Mouse (Mus musculus) 416B (cell line): ENCODE measurements around the gene Ptprj.

Experiments used
- DNase-seq: peaks from one replicate; pipeline ENCODE4 v3.0.0; 2011; ENCODE audit warnings: low read depth

Gene Ptprj

GRCm38 (mm10) chr2:90580236-90581005 lies at the start of gene Ptprj:
Gene Ptprj, minus strand, starts transcription at chr2:90580647.
- DNase-seq = no peak

GRCm38 (mm10) chr2:90629552-90629951 lies 49.1 kb upstream of the Ptprj start:
- no peak for DNase-seq

GRCm38 (mm10) chr2:90628261-90628660 lies 47.8 kb upstream of the Ptprj start:
- DNase-seq = peak; percentile 53

GRCm38 (mm10) chr2:90624920-90625319 lies 44.5 kb upstream of the Ptprj start:
- DNase-seq = peak; percentile 92

- DNase-seq = peak; percentile 68
Measured at GRCm38 (mm10) chr2:90624339-90624738, 43.9 kb upstream of the Ptprj start.

GRCm38 (mm10) chr2:90620815-90621214 lies 40.4 kb upstream of the Ptprj start:
- DNase-seq = no peak

- no peak for DNase-seq
Measured at GRCm38 (mm10) chr2:90619648-90620047, 39.2 kb upstream of the Ptprj start.

- no peak for DNase-seq
Measured at GRCm38 (mm10) chr2:90614651-90615171, 34.3 kb upstream of the Ptprj start.

- DNase-seq = no peak
Measured at GRCm38 (mm10) chr2:90613591-90613990, 33.1 kb upstream of the Ptprj start.

- DNase-seq = peak; percentile 30
Measured at GRCm38 (mm10) chr2:90613006-90613405, 32.6 kb upstream of the Ptprj start.

- peak; percentile 92 for DNase-seq
Measured at GRCm38 (mm10) chr2:90611959-90612571, 31.6 kb upstream of the Ptprj start.

GRCm38 (mm10) chr2:90601056-90601455 lies 20.6 kb upstream of the Ptprj start:
- no peak for DNase-seq

- DNase-seq = no peak
Measured at GRCm38 (mm10) chr2:90588141-90588540, 7.7 kb upstream of the Ptprj start.

- DNase-seq = no peak
Measured at GRCm38 (mm10) chr2:90584506-90584905, 4.1 kb upstream of the Ptprj start.

- peak; percentile 91 for DNase-seq
Measured at GRCm38 (mm10) chr2:90583628-90584131, 3.2 kb upstream of the Ptprj start.

- no peak for DNase-seq
Measured at GRCm38 (mm10) chr2:90582814-90583213, 2.4 kb upstream of the Ptprj start.

GRCm38 (mm10) chr2:90582311-90582710 lies 1.9 kb upstream of the Ptprj start:
- no peak for DNase-seq

- no peak for DNase-seq
Measured at GRCm38 (mm10) chr2:90581796-90582125, 1.3 kb upstream of the Ptprj start.

- peak; percentile 84 for DNase-seq
Measured at GRCm38 (mm10) chr2:90581006-90581795, 754 bp upstream of the Ptprj start.

GRCm38 (mm10) chr2:90579728-90580235 lies 665 bp downstream of the Ptprj start:
- DNase-seq = peak; percentile 63

GRCm38 (mm10) chr2:90579038-90579727 lies 1.3 kb downstream of the Ptprj start:
- peak; percentile 62 for DNase-seq
